Mouse (Mus musculus) MN1 (cell line): Measurements from ENCODE around the gene 1810009J06Rik.
"Not testable (repeated sequence)": the region's sequence is repeated elsewhere in the genome, so short reads cannot be mapped to it uniquely, and the experiment has no call there.

Source experiments
- DNase-seq: peaks from one replicate; pipeline ENCODE4 v3.0.0-alpha.2; 2016; ENCODE audit warnings: low spot score

The 1810009J06Rik gene

GRCm38 (mm10) chr6:40964454-40964853 is at the start of gene 1810009J06Rik:
Gene 1810009J06Rik, plus strand, starts transcription at chr6:40964754.
- DNase-seq, result not testable (repeated sequence)

GRCm38 (mm10) chr6:40919954-40920353 is 44.6 kb upstream of the 1810009J06Rik start:
- no peak for DNase-seq

GRCm38 (mm10) chr6:40940457-40940856 is 24.1 kb upstream of the 1810009J06Rik start, which contains the start of gene 1700074P13Rik:
Gene 1700074P13Rik, minus strand, starts transcription at chr6:40940557.
- DNase-seq, result no peak

DNA sequence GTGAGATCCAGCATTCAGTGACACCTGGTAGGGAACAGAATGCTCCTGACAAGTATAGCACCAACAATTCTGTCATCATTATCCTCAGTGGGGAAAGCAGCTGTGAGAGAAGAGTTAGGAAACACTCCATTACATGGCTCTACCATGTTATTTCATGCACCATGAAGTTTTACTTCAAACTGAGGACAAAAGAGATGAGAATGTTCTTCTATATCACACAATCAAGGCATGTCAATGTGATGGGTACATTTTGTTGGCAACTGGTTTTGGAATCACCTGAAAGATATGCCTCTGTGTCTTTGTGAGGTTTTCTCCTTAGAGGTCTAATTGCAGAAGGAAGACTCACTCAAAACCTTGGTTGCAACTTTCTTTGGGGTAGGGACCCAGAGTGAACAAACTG is 12.8 kb upstream of the 1810009J06Rik start, which contains the start of gene Gm4744:
Gene Gm4744 (minus strand): TSS at position 101 of the 400 bp plus-strand sequence.
- DNase-seq, result no peak

DNA sequence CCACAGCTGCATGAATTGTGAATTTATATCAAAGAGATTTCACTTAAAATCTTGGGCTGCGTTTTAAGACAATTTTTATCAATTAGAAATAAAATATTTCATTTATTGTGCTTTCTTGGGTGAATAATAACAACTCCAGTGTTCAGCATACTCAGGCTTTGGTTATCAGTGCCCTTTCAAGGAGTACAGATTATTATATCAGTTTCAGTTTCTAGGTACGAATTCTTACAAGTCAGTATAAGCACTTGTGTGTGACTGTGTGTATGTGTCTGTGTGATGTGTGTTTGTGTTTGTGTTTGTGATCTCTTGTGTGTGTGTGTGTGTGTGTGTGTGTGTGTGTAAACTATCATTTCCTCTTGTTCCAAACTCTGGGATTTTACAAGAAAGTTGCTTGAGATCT is 10.8 kb upstream of the 1810009J06Rik start:
- DNase-seq, result no peak

- not testable (repeated sequence) for DNase-seq
Measured at GRCm38 (mm10) chr6:40999379-40999778, 34.8 kb downstream of the 1810009J06Rik start, which contains the start of gene Gm2663. Gene Gm2663, minus strand, starts transcription at chr6:40999479.

DNA sequence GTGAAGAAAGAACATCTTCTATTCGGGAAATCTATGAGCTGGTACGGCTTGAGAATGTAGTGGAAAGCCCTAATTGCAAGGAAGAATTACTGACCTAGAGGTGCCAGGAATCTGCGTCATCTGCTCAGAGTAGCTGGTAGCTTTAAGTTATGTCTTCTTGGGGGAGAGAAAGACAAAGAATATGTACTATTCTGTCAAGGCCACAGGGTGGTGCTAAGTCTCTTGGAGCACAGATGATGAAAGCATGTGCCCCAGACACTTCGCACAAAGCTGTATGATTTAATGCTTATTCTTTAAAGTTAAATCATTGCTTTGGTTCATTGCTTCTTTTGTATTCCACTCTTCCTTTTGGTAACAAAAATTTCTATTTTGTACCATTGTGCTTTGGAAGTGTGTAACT is 50.5 kb downstream of the 1810009J06Rik start:
- DNase-seq, result no peak
